Mouse (Mus musculus) spleen, adult 10 weeks (tissue): ENCODE results near the gene Pnkd. TPM values are rescaled to one million over a fixed set of nuclear protein-coding genes. Genes with fewer than 3 reads are reported as not detected.

ENCODE experiments used
- polyA plus RNA-seq: library from polyadenylated mRNA; stranded (reverse); fragments of 350-450 nt; fragmentation: Illumina TruSeq; extraction: RNeasy Lipid Tissue Mini Kit (QIAGEN cat#74804); gene quantifications from one replicate; pipeline ENCODE4 v1.2.3, GENCODE M21; 2015; ENCODE audit warnings: low replicate concordance; ENCODE audit not compliant: insufficient read depth

Gene Pnkd
- 18.4 TPM for polyA plus RNA-seq

DNA sequence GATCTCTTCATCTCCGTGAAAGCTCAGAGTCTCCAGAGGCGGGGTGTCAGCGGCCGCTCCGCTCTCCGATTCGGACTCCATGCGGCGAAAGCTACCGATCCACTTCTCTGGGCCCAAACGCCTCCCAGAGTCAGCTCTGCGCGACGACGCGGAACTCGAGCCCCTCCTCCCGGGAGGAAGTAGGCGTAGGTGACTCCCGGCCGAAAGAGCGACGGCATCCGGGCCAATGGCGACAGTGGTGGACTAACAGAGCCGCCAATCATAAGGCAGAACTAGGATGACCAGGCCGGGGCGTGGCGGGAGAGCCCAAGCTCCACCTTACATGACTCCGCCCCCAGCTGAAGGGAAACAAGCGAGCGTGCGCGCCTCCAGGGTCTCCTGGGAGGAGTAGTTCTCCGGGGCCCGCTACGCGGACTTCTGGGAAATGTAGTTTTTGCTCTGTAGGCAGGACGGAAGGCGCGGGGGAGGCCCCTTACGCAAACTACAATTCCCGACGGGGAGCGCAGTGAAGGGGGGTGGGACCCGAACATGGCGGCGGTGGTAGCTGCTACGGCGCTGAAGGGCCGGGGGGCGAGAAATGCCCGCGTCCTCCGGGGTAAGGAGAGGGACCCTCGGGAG is at the start of gene Pnkd, which contains the start of gene Aamp:
Gene Pnkd (plus strand): TSS at position 388 of the 618 bp plus-strand sequence.
Gene Aamp (minus strand): TSS at position 196 of the 618 bp plus-strand sequence.

DNA sequence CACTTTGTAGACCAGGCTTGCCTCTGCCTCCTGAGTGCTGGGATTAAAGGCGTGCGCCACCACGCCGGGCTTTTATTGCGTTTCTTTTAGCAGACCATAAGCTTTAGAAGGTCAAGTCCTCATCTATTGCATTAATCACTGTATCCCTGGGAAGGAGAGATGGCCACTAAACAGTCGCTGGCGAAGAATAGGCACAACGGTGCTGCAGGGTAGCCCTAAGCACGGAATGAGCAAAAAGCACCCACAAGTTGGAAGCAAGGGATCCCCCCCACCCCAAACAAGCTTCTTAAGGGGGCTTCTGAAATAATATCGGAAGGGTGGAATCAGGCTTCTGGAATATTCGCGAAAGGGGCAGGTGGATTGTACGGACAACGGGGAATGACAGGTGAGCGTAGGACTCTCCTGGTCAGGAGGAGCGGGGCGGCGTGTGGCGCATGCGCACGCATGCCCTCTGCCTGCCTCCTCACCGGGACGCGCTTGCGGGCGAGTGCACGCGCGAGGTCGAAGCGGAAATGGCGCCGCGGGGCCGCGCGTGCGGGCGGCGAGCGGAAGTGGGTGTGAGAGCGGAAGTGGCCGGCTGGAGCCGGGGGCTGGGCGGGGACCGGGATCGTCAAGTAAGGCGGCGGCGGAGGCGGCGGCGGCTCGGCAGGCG is 48.7 kb upstream of the Pnkd start, which contains the start of gene Arpc2:
Gene Arpc2 (plus strand): TSS at position 147 of the 652 bp plus-strand sequence.

DNA sequence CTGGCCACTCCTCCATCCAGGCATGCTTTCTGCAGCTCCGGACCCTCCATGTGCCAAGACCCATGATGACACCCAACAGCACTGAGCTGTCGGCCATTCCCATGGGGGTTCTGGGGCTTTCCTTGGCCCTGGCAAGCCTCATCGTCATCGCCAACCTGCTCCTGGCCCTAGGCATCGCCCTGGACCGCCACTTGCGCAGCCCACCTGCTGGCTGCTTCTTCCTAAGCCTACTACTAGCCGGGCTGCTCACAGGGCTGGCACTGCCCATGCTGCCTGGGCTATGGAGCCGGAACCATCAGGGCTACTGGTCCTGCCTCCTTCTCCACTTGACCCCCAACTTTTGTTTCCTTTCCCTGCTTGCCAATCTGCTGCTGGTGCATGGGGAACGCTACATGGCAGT is 6.2 kb upstream of the Pnkd start, which contains the start of gene Gpbar1:
Gene Gpbar1 (plus strand): TSS at position 13 of the 400 bp plus-strand sequence.

DNA sequence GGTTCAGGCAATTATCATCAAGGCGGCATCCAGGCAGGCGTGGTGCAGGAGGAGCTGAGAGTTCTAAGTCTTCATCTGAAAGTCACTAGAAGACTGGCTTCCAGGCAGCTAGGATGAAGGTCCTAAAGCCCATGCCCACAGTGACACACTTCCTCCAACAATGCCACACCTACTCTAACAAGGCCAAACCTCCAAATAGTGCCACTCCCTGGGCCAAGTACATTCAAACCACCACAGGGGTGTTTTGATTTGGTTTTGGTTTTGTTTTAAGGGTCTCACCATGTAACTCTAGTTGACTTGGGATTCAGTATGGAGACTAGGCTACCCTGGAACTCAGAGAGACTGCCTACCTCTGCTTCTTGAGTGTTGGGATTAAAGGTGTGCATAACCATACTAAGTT is 20.8 kb downstream of the Pnkd start, which contains the start of gene Tmbim1:
Gene Tmbim1 (minus strand): TSS at position 101 of the 400 bp plus-strand sequence.

DNA sequence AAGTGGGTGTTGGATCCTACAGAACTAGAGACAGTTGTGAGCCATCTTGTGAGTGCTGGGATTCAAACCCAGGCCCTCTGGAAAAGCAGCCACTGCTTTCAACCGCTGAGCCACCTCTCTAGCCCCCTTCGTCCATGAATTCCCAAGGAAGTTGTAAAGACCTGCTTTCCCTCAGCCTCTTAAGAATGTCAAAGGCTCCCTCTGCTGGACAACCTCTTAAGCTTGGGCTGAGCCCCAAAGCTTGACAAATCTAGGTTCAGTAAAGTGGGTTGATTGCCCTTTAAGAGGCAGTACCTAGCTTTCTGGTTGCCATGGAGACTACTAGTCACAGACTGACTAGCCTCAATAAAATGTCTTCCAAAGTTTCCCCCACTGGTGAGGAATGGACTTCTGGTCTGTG is 77.1 kb downstream of the Pnkd start, which contains the start of gene Catip:
Gene Catip (plus strand): TSS at position 297 of the 400 bp plus-strand sequence.

DNA sequence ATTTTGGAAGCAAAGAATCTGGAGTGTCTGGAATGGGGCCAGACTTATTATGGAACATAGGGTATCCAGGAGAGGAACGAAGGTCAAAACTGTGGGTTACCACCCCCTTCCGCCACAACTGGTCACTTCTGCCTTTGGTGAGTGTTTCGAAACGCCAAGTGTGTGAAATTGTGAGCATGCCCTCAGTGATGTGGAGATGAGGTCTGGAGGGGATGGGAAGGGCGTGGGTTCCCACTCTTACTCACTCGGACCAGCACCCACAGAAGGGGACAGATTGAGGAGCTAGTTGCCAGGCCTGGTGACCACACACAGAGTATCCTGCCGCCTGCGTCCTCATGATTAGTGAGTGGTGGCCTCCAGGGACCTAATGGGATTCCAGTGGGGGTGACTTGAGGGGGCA is 90.2 kb downstream of the Pnkd start, which contains the start of gene Slc11a1:
Gene Slc11a1 (plus strand): TSS at position 216 of the 400 bp plus-strand sequence.

DNA sequence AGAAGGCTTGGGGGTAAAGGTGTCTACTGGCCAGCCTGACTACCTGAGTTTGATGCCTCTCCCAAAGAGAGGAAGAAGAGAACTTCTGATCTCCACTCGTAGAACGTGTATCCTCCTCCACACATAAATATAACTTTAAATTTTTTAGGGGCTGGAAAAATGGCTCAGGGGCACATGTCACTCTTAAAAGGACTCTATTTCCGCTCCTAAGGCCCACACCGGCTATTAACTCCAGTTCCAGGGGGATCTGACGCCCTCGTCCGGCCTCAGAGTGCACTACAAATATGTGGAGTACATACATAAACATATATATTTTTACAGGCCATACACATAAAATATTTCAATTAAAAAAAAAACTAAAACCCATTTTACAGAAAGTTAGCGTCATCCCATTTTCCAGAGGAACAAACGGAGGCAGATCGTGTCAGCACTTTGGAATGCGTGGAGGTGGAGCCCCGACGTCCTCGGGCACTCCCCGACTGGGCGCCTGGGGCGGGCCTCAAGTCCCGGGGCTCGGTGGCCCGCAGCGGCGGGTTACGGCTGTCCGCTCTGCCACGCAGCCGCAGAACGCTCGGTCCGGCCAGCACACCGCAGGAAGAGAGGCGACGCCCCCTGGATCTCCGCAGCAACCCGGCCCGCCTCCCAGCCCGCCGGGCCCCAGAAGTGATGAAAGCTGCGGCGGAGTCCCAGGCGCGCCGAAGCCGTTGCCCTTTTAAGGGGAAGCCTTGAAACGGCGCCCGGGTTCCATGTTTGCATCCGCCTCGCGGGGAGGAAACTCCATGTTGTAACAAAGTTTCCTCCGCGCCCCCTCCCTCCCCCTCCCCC is 106.4 kb downstream of the Pnkd start, which contains the start of gene Ctdsp1:
Gene Ctdsp1 (plus strand): TSS at position 586 of the 825 bp plus-strand sequence.

Other genes starting within 250 kb of the Pnkd start
- gene Tns1, start 160.5 kb upstream of the Pnkd start, polyA plus RNA-seq, result 24.1 TPM
- gene Rufy4, start 159.4 kb upstream of the Pnkd start, polyA plus RNA-seq, result 1.6 TPM
- gene Cxcr2, start 130.9 kb upstream of the Pnkd start, polyA plus RNA-seq, result 29.0 TPM
- 0.29 TPM for gene Cxcr1, start 90.3 kb upstream of the Pnkd start, polyA plus RNA-seq
- gene Arpc2, start 48.8 kb upstream of the Pnkd start, polyA plus RNA-seq, result 706 TPM
- gene Gpbar1, start 6.4 kb upstream of the Pnkd start, polyA plus RNA-seq, result not detected
- gene Aamp, start 192 bp upstream of the Pnkd start, polyA plus RNA-seq, result 42.9 TPM
- gene Tmbim1, start 20.7 kb downstream of the Pnkd start, polyA plus RNA-seq, result 21.1 TPM
- 0.64 TPM for gene Catip, start 77.2 kb downstream of the Pnkd start, polyA plus RNA-seq
- 46.5 TPM for gene Slc11a1, start 90.3 kb downstream of the Pnkd start, polyA plus RNA-seq
- 54.0 TPM for gene Ctdsp1, start 106.6 kb downstream of the Pnkd start, polyA plus RNA-seq
- gene Vil1, start 124.4 kb downstream of the Pnkd start, polyA plus RNA-seq, result not detected
- 35.8 TPM for gene Cnot9, start 221.1 kb downstream of the Pnkd start, polyA plus RNA-seq